Mouse (Mus musculus): Measurements from ENCODE around the gene Smad9. TPM values are rescaled to one million over a fixed set of nuclear protein-coding genes. Genes with fewer than 3 reads are reported as not detected.

The Smad9 gene
- total RNA-seq (2021), result under 1 TPM; 0.11 to 0.39 TPM
- long read RNA-seq, experiment 1, result 0 reads
- long read RNA-seq, experiment 2, partial matches to known transcripts, result 0 of 1 reads
- long read RNA-seq, experiment 2, other reads (novel, unspliced or antisense), result 1 of 1 reads

- peak; percentile 59 for DNase-seq
- intact Hi-C loops (cut with DNase I; ENCODE audit: low total_unique reads), result no loop called here
Observed at GRCm38 (mm10) chr3:54755145-54756041, at the start of gene Smad9. Gene Smad9, plus strand, starts transcription at chr3:54755582.

GRCm38 (mm10) chr3:54708972-54709371 is 46.4 kb upstream of the Smad9 start:
- intact Hi-C loops (cut with DNase I; ENCODE audit: low total_unique reads), result no loop called here
- no peak for DNase-seq

- intact Hi-C loops (cut with DNase I; ENCODE audit: low total_unique reads), result no loop called here
- no peak for DNase-seq
Observed at GRCm38 (mm10) chr3:54714253-54714652, 41.1 kb upstream of the Smad9 start, which contains the start of gene Gm21958. Gene Gm21958, minus strand, starts transcription at chr3:54714353.

GRCm38 (mm10) chr3:54715461-54715860 is 39.9 kb upstream of the Smad9 start:
- no peak for DNase-seq
- intact Hi-C loops (cut with DNase I; ENCODE audit: low total_unique reads), result no loop called here

- no peak for DNase-seq
- intact Hi-C loops (cut with DNase I; ENCODE audit: low total_unique reads), result no loop called here
Observed at GRCm38 (mm10) chr3:54717348-54717747, 38.0 kb upstream of the Smad9 start.

- intact Hi-C loops (cut with DNase I; ENCODE audit: low total_unique reads), result no loop called here
- no peak for DNase-seq
Observed at GRCm38 (mm10) chr3:54718947-54719346, 36.4 kb upstream of the Smad9 start.

GRCm38 (mm10) chr3:54723741-54724500 is 31.5 kb upstream of the Smad9 start:
- intact Hi-C loops (cut with DNase I; ENCODE audit: low total_unique reads), result no loop called here
- DNase-seq, result no peak

- DNase-seq, result no peak
- intact Hi-C loops (cut with DNase I; ENCODE audit: low total_unique reads), result no loop called here
Observed at GRCm38 (mm10) chr3:54725344-54725743, 30.0 kb upstream of the Smad9 start.

GRCm38 (mm10) chr3:54727588-54727987 is 27.8 kb upstream of the Smad9 start:
- intact Hi-C loops (cut with DNase I; ENCODE audit: low total_unique reads), result no loop called here
- no peak for DNase-seq

GRCm38 (mm10) chr3:54728100-54728499 is 27.3 kb upstream of the Smad9 start:
- no peak for DNase-seq
- intact Hi-C loops (cut with DNase I; ENCODE audit: low total_unique reads), result no loop called here

- intact Hi-C loops (cut with DNase I; ENCODE audit: low total_unique reads), result no loop called here
Observed at GRCm38 (mm10) chr3:54731626-54732150, 23.7 kb upstream of the Smad9 start.

GRCm38 (mm10) chr3:54732371-54732770 is 23.0 kb upstream of the Smad9 start:
- intact Hi-C loops (cut with DNase I; ENCODE audit: low total_unique reads), result no loop called here
- DNase-seq, result no peak

More at GRCm38 (mm10) chr3:54731626-54732150, 23.7 kb upstream of the Smad9 start:
- DNase-seq, result no peak

GRCm38 (mm10) chr3:54734411-54735246 is 20.8 kb upstream of the Smad9 start:
- peak; percentile 89 for DNase-seq
- intact Hi-C loops (cut with DNase I; ENCODE audit: low total_unique reads), result loop anchor here (5.0 kb wide), 1 partner anchor 333 kb away; no protein-coding TSS in a partner anchor

GRCm38 (mm10) chr3:54735247-54736046 is 19.9 kb upstream of the Smad9 start, which contains the start of the genes Exosc8 and Alg5:
Gene Exosc8, minus strand, starts transcription at chr3:54735393.
Gene Alg5, plus strand, starts transcription at chr3:54735539.
- DNase-seq, result peak; percentile 90
- intact Hi-C loops (cut with DNase I; ENCODE audit: low total_unique reads), result loop anchor here (5.0 kb wide), 1 partner anchor 332 kb away; no protein-coding TSS in a partner anchor

- DNase-seq, result no peak
- intact Hi-C loops (cut with DNase I; ENCODE audit: low total_unique reads), result loop anchor here (5.0 kb wide), 1 partner anchor 331 kb away; no protein-coding TSS in a partner anchor
Observed at GRCm38 (mm10) chr3:54736101-54736927, 19.1 kb upstream of the Smad9 start.

GRCm38 (mm10) chr3:54737317-54737716 is 18.1 kb upstream of the Smad9 start:
- DNase-seq, result no peak
- intact Hi-C loops (cut with DNase I; ENCODE audit: low total_unique reads), result loop anchor here (5.0 kb wide), 1 partner anchor 330 kb away; no protein-coding TSS in a partner anchor

- DNase-seq, result no peak
- intact Hi-C loops (cut with DNase I; ENCODE audit: low total_unique reads), result no loop called here
Observed at GRCm38 (mm10) chr3:54741965-54742364, 13.4 kb upstream of the Smad9 start.

Measured in gastrocnemius, postnatal 14 days (tissue).